Mouse (Mus musculus): ENCODE measurements around the gene Kif2a.

DNA sequence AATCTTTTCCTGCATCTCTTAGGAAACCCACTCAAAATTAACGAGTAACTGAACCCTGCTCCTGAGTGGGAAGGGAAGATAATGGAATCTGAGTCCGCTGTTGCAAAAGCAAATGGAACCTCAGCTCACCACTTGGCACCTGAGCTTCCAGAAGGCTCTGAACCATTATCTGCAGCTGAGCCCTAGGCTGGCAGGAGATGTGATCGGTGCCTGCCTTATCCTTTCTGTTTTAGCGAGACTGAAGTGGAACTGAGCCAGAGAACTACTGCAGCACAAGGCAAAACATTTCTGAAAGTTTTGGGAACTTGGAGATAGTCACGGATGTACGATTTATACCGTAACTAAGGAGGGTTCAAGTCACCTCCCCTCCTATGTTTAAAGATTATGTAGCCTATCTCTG, 38.2 kb upstream of the Kif2a start:
- TF ChIP-seq CTCF (IDR thresholded peaks at IDR 0.05; ENCODE audit: extremely low read depth, insufficient read depth, low read length) (no peak), POLR2A (IDR thresholded peaks at IDR 0.05; ENCODE audit: extremely low read depth, insufficient read depth, low read length) (no peak)

Measured in cortical plate, adult 2 months (tissue).